In the genomic region with DNA sequence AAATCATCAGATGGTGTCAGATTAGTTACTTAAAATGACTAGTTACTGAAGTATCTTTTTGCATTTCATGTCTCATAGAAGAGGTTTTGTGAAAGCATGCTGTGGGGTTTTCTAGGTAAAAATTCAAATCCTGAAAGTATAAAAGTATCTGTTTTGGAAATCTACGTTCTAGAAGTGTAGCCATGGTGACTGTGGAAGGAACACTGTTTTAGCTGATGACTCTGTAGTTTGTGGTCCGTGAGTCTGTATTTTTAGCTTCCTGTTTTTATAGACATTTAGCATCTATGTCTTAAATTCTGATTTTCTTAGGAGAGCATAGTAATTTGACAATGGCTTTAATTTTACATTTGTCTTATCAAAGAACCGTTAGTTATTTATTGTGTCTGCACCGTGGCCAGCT, we compare ENCODE assay signal across 9 mouse cellular contexts.
"Had no signal": no experiment of that assay in that cellular context is flagged by ENCODE, and none has a peak within 500 bp of the region (broad histone marks: within the 10 kb centered on the region; RNA-seq: fewer than 3 reads in every experiment).

No protein-coding gene starts in this region.

- ATAC-seq: lung, postnatal 0 days; midbrain, embryonic 16.5 days had no signal

- DNase-seq: kidney, postnatal 25 days; lung, adult 2 months; lung, postnatal 4 days; retina, postnatal 1 day; right cerebral cortex, postnatal 4 days; spleen, adult 18-20 months; thymus, postnatal 36 days had no signal
